Mouse (Mus musculus) E14TG2a.4 (cell line): ENCODE data around the gene Ltbp3.

Experiments used
- CTCF ChIP-seq: conservative IDR thresholded peaks from 2 replicates; pipeline ENCODE4 v1.5.1; 2014; ENCODE audit warnings: low read length
- NANOG ChIP-seq: IDR thresholded peaks from 2 replicates; pipeline ENCODE4 v1.6.1; 2014; ENCODE audit warnings: borderline replicate concordance, low read length, mixed read lengths

- TF ChIP-seq CTCF (no peak), NANOG (peak; percentile 29; the same call in 1 of the 2 replicates)
These were observed 65.5 kb downstream of the Ltbp3 start for GRCm38 (mm10) chr19:5806051-5806808.
